Mouse (Mus musculus) midbrain, embryonic 14.5 days (tissue): ENCODE results near the gene Gprin2. TPM values are rescaled to one million over a fixed set of nuclear protein-coding genes. Genes with fewer than 3 reads are reported as not detected.

Experiments used
- ATAC-seq: fragments of 200-750 bp; cut with Nextera tagmentation; 2 replicates; pipeline ENCODE4 v1.8.0; 2017; ENCODE audit warnings: moderate number of reproducible peaks, moderate library complexity; ENCODE audit not compliant: low FRiP score, low TSS enrichment
- DNase-seq: peaks from one replicate; pipeline ENCODE4 v3.0.0-alpha.2; 2015
- H3K27ac ChIP-seq: fragments of 300-500 bp; sonication (generic); replicated peaks from 2 replicates; pipeline ENCODE4 v1.5.1; 2014; ENCODE audit warnings: mild to moderate bottlenecking, low read depth, low read length, moderate library complexity
- H3K27me3 ChIP-seq: fragments of 300-500 bp; sonication (generic); 2 replicates; pipeline ENCODE4 v1.6.1; 2014; ENCODE audit warnings: low read length, control low read depth, mixed read lengths; ENCODE audit not compliant: control insufficient read depth, insufficient read depth
- H3K36me3 ChIP-seq: fragments of 300-500 bp; sonication (generic); 2 replicates; pipeline ENCODE4 v1.6.1; 2014; ENCODE audit warnings: low read length, control low read depth; ENCODE audit not compliant: control insufficient read depth, insufficient read depth
- H3K4me1 ChIP-seq: fragments of 300-500 bp; sonication (generic); 2 replicates; pipeline ENCODE4 v1.6.1; 2014; ENCODE audit warnings: mild to moderate bottlenecking, antibody characterized with exemption, low read length, control low read depth; ENCODE audit not compliant: control insufficient read depth, insufficient read depth
- H3K4me2 ChIP-seq: fragments of 300-500 bp; sonication (generic); 2 replicates; pipeline ENCODE4 v1.6.1; 2014; ENCODE audit warnings: mild to moderate bottlenecking, low read length, moderate library complexity
- H3K4me3 ChIP-seq: fragments of 300-500 bp; sonication (generic); replicated peaks from 2 replicates; pipeline ENCODE4 v1.5.1; 2014; ENCODE audit warnings: low read depth, low read length
- H3K9ac ChIP-seq: fragments of 300-500 bp; sonication (generic); replicated peaks from 2 replicates; pipeline ENCODE4 v1.6.1; 2014; ENCODE audit warnings: mild to moderate bottlenecking, low read length, moderate library complexity
- H3K9me3 ChIP-seq: fragments of 300-500 bp; sonication (generic); 2 replicates; pipeline ENCODE4 v1.6.1; 2016; ENCODE audit warnings: low read length, control low read depth, mixed read lengths; ENCODE audit not compliant: control insufficient read depth
- WGBS: fragments of 180-500 bp; shearing (Covaris S2); extraction: QIAGEN DNeasy Blood & Tissue Kit; methylation state at CpG from one replicate; pipeline ENCODE4 v1.1.7; 2014; 5-methylcytosine and 5-hydroxymethylcytosine counted together
- polyA plus RNA-seq: library from polyadenylated mRNA; unstranded; fragments of >200 nt; fragmentation: Nextera tagmentation; extraction: Ambion mirVana; gene quantifications from 2 replicates; pipeline ENCODE4 v1.2.1, GENCODE M21; 2014

The Gprin2 gene
- polyA plus RNA-seq, 1 experiment from 2014 or later = 5.7 TPM

DNA sequence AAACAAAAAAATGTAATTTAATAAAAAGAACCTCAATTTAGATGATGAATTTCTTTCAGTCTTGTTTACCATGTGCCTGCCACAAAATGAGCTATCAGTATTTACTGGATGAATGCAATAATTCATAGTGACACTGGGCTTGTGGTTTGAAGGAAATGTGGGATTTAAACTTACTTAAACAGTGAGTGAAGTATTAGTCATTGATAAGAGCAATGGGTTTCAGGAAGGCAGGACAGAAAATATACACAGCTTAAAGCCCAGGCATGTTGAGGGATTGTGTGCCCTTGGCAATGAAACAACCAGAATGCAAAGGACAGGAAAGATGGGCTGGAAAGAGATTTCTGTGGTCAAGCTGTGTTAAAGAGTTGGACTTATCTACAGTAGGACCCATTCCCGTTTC, 59.1 kb downstream of the Gprin2 start:
- Histone ChIP-seq H3K4me2 (no peak overlapping the region), H3K9me3 (no peaks in the 10 kb centered on the region), H3K36me3 (no peaks in the 10 kb centered on the region), H3K4me3 (no peak overlapping the region), H3K27ac (no peak overlapping the region), H3K27me3 (no peaks in the 10 kb centered on the region), H3K9ac (no peak overlapping the region), H3K4me1 (no peaks in the 10 kb centered on the region)
- 82% methylated on average over 1 of the region's 1 CpGs for WGBS
- no peak for ATAC-seq
- DNase-seq = no peak

DNA sequence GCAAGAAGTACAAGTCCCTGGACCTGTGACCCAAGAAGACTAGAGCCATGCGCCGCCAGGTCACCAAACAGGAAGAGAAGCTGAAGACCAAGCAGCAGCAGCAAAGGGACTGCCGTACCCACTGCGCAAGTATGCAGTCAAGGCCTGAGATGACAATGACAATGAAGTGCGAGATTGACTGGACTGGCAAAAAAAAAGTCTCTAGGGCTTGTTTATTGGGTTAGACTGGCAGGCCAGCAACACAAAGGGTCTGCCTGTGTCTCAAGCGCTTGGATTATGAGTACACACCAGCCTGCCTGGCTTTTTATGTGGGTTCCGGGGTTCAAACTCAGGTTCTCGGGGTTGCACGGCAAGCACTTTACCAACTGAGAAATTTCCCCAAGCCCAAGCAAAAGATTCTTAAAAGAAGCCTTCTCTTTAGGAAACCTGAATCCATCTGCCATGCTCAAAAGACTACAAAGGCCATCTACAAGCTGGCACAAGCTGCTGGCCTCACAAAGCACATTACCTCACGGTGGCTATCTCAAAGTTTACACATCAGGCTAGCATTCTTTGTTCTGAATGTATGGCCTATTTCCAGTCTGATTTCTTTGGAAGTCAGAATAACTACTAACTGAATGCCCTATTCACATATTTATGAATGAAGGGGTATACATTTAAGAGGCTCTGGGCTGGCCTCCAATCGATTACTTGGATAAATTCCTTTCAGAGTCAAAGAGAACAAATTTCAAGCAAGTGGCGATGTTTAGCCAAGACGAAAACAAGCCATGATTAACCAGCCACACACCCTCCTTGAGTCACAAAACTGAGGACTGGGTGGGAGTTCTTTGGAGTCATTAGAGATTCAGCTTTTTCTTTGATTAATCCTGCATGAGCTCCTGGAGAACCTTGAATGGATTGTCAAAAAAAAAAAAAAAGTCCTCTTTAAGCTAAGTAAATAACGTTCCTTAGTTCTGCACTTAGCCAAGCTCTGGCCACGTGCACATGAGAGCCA, 61.5 kb downstream of the Gprin2 start:
- Histone ChIP-seq H3K27me3 (no peaks in the 10 kb centered on the region), H3K9me3 (no peaks in the 10 kb centered on the region), H3K4me2 (no peak overlapping the region), H3K27ac (no peak overlapping the region), H3K36me3 (no peaks in the 10 kb centered on the region), H3K4me1 (no peaks in the 10 kb centered on the region), H3K9ac (no peak overlapping the region), H3K4me3 (no peak overlapping the region)
- DNase-seq = peak; percentile 6
- no peak for ATAC-seq
- 76% methylated on average over 15 of the region's 15 CpGs for WGBS

Other genes starting within 250 kb of the Gprin2 start
- not detected in 2 replicates for gene Rbp3, start 247.7 kb downstream of the Gprin2 start, polyA plus RNA-seq
- 1.3 and 1.8 TPM in 2 replicates for gene Zfp488, start 222.9 kb downstream of the Gprin2 start, polyA plus RNA-seq
- not detected in 2 replicates for gene Gm30083, start 186.5 kb downstream of the Gprin2 start, polyA plus RNA-seq
- not detected in 2 replicates for gene Gm5460, start 184.9 kb downstream of the Gprin2 start, polyA plus RNA-seq
- gene Antxrl, start 148.9 kb downstream of the Gprin2 start, polyA plus RNA-seq = not detected in 2 replicates
- not detected in 2 replicates for gene Anxa8, start 115.7 kb downstream of the Gprin2 start, polyA plus RNA-seq
- gene A630023A22Rik, start 98.9 kb downstream of the Gprin2 start, polyA plus RNA-seq = not detected in 2 replicates
- 0.13 and 0.18 TPM in 2 replicates for gene Npy4r, start 49.2 kb downstream of the Gprin2 start, polyA plus RNA-seq
- gene Syt15, start 17.9 kb upstream of the Gprin2 start, polyA plus RNA-seq = 0.28 and 0.42 TPM in 2 replicates
- gene Shld2, start 108.8 kb upstream of the Gprin2 start, polyA plus RNA-seq = 6.5 and 8.1 TPM in 2 replicates
- 95.7 and 109 TPM in 2 replicates for gene Glud1, start 109.1 kb upstream of the Gprin2 start, polyA plus RNA-seq
- not detected in 2 replicates for gene Fam25c, start 153.8 kb upstream of the Gprin2 start, polyA plus RNA-seq
- 55.8 and 59.8 TPM in 2 replicates for gene Sncg, start 173.1 kb upstream of the Gprin2 start, polyA plus RNA-seq
- 1.8 and 4.2 TPM in 2 replicates for gene Mmrn2, start 173.8 kb upstream of the Gprin2 start, polyA plus RNA-seq